Mouse (Mus musculus) lung, postnatal 0 days (tissue): ENCODE data around the gene Gm6583.

Experiments used
- CTCF ChIP-seq: IDR thresholded peaks from 2 replicates; pipeline ENCODE4 v1.5.1; 2016; ENCODE audit warnings: antibody characterized with exemption, mild to moderate bottlenecking
- EP300 ChIP-seq: IDR thresholded peaks from 2 replicates; pipeline ENCODE4 v1.6.1; 2016; ENCODE audit warnings: antibody characterized with exemption, mild to moderate bottlenecking, control low read depth

DNA sequence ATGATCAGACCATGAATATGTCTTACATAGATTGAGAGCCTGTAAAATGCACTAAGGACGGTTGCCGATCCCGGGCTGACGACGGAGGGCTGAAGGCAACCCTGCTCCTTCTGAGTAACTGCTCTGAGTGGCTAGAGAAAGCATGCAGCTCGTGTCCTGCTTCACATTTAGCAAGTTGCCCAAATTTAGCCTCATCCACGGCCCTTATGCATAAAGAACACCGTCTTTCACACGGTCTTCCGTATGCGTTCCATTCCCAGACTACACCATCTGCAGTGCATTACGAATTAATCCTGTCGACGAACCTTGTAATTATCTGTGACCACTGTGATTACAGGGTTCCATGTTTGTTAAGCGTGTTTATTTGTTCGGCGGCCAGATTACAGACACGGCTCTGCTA is 40.2 kb upstream of the Gm6583 start:
- no peak for TF ChIP-seq EP300
- no peak for TF ChIP-seq CTCF
